Mouse (Mus musculus) gonadal fat pad, adult 2 months (tissue): ENCODE data around the gene Hoxb8. TPM values are rescaled to one million over a fixed set of nuclear protein-coding genes. Genes with fewer than 3 reads are reported as not detected.
A peak's percentile ranks its signal among the peaks of the same experiment; 100 is the strongest.

Source experiments
- DNase-seq: peaks from one replicate; pipeline ENCODE4 v3.0.0-alpha.2; 2012; ENCODE audit warnings: low read depth
- polyA plus RNA-seq: library from polyadenylated mRNA; depleted of rRNA; stranded (reverse); fragments of >200 nt; gene quantifications from 2 replicates; pipeline ENCODE4 v1.2.3, GENCODE M21; 2012

Gene Hoxb8
- polyA plus RNA-seq, 1 experiment: 137 TPM

DNA sequence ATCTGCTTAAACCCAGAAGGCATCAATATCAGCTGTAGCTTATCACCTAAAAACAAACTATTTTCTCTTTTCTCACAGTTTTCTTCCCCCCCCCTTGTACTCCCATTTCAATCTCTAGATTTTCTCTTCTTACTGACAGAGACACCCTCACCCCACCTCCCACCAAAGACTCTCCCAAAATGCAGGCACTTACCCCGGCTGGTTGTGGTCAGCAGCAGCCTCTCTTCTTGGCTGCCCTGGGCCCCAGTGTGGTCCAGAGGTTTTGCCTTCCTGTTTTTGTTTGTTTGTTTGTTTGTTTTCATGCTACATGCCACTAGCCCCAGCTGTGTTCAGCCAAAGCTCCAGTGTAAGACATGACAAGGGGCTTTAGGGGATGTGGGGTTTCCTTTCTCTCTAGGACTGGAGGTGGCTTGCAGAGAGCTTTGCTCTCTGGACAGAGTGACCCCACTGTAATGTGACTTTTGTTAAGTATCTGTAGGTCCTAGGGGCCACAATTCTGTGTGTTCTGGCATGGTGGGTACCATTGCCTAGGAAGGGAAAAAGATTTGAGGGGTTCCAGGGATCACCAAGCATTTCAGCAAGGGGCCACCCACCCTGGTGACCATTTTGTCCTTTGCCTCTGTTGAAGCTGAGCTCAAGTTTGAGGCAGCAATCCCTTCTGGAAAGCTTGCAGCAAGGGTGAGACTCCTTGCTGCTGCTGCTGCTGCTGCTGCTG, 13.5 kb upstream of the Hoxb8 start:
- DNase-seq: no peak

DNA sequence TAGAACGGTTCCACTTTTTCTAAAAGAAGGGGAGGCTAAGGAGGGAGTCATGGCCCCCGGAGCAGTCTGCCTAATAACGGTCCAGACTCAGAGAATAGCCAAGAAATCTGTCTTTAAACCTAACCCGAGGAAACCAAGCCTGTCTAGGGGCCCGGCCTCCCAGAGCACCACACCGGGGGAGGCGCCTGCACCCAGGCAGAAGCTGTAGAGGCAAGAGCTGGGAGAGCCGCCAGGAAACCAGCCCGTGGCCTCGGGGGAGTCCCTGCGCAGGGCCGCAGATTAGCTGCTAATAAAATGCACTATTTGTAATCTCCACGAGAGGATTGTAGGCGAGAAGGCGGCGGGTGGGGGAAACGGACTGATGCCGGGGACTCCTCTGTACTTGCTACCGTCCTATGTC, 11.8 kb upstream of the Hoxb8 start:
- DNase-seq: no peak

GRCm38 (mm10) chr11:96270996-96271540, 10.6 kb upstream of the Hoxb8 start, which contains the start of gene Hoxb9:
Gene Hoxb9 (plus strand): TSS chr11:96271457.
- DNase-seq: no peak

DNA sequence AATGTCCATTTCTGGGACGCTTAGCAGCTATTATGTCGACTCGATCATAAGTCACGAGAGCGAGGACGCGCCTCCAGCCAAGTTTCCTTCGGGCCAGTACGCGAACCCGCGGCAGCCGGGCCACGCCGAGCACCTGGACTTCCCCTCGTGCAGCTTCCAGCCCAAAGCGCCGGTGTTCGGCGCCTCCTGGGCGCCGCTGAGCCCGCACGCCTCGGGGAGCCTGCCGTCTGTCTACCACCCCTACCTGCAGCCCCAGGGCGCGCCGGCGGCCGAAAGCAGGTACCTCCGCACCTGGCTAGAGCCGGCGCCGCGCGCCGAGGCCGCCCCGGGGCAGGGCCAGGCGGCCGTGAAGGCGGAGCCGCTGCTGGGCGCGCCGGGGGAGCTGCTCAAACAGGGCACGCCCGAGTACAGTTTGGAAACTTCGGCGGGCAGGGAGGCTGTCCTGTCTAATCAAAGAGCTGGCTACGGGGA, 10.1 kb upstream of the Hoxb8 start:
- DNase-seq: no peak

GRCm38 (mm10) chr11:96272024-96272921, 9.4 kb upstream of the Hoxb8 start:
- no peak for DNase-seq

- no peak for DNase-seq
These were observed 7.3 kb upstream of the Hoxb8 start for GRCm38 (mm10) chr11:96274428-96274827.

DNA sequence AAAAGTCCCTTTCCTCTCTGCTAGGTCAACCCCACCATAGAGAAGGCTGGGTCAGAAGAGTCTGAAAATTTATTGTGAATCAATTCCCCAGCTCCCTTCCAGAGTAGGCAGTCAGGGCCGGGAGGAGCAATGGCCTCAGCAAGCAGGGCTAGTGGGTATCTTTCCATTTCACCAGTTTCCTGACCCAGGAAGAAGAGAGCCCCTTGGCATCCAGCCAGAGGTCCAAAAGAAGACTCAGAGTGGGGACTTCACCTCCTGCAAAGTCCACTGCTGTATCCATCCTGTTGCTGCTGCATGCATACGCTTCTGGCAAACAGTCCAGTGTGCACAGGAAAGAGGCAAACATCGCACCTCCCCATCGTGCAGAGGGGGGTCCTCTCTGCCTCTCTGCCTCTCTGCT, 5.8 kb upstream of the Hoxb8 start:
- DNase-seq: no peak

- DNase-seq: no peak
These were observed 4.3 kb upstream of the Hoxb8 start for GRCm38 (mm10) chr11:96277151-96278044.

- no peak for DNase-seq
These were observed 3.4 kb upstream of the Hoxb8 start for GRCm38 (mm10) chr11:96278324-96278723.

GRCm38 (mm10) chr11:96278773-96279172, 2.9 kb upstream of the Hoxb8 start:
- DNase-seq: peak; percentile 16

DNA sequence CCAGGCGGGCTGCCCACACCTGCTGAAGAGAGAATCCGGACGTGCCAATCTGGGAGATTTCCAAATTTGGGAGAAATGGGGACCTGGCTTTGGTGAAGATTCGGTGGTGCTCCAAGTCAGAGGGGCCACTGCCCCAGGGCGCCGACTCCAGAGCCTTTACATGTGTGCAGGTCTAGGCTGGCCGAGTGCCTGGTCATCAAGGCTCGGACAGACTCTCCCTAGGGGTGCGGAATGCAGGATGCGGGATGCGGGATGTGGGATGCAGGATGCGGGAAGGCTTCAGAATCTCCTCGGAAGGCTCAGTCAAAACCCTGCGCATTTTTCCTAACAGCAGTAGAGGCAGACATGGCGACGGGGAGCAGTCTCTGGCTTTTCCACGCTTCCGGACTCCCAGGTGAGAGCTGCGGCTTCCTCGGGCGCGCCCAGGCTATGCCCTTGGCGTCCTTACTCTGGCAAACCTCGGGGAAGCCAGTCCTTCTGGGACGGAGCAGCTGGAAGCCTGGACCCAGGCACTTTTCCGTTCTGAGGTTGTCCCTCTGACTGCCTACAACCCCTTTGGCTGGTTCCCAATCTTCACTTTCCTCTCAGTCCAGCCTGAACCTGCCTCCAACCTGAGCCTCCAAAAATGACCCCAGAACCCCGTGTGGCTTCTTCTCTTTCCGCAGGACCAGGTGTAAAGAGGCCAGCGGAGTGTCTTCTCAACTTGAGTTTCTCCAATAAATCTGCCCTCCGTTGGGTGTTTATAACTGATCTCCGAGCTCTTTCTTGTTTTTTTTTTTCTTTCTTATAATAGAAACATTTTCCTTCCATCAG, 2.1 kb upstream of the Hoxb8 start:
- no peak for DNase-seq

DNA sequence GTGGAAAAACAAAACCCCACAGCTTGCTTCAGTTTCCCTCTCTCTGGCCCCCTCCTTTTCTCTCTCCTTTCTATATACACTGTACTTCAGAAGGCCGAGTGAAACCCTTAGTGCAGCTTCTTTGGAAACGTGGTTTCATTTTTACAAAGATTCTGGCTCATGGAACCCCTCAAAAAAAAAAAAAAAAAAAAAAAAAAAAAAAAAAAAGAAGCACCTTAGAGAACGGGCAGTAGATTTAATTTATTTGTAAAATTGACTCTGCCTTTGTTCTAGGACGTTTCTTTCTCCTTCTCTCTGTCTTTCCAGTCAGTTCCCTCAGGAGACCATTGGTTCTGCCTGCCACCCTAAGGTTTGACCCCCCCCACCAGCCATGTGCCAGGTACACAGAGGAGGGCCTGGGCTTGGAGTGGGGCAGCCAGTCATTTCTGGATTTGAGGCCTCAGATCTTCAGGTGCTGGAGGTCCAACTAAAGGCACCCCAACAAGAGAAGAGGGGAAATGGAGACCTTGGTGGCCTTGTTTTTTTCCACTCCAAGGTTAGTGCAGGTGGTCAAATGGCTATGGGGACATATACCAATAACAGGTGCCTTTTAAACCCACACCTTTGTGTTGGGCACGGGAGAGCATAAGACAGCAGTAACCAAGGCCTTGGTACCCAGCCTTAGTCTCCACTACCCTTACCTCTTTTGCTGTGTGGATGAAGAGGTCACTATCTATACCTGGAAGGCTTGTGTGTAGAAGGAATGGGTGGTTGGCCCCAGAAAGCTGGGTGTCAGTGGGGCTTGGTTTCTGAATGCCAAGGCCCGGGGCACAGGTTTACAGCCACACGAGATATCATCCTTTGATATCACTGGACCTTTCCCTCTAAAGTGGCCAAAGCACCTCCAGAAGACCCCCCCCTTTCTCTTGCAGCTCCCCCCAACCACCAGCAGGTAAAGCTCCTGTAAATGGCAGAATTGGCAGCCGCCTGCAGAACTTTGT, 1.0 kb upstream of the Hoxb8 start:
- DNase-seq: no peak

DNA sequence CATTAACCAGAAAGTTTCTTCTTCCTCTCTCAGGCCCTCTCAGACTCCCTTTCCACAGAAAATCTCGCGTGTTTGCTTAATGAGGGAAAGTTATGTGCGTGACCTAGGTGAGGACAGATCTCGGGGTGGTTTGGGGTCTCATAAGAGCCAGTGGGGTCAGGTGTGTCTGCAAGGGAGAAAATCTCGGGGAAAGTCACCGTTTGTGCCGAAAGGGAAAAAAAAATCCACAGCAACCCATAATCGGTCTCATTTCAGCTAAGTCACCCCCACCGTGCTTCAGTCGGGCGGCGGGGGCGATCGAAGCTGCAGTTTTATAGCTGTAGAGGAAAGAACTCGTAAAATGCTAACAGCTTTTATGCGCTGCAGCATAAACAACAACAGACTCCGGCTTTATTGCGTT, 309 bp upstream of the Hoxb8 start:
- DNase-seq: no peak

GRCm38 (mm10) chr11:96282795-96283430, 1.2 kb downstream of the Hoxb8 start:
- no peak for DNase-seq

DNA sequence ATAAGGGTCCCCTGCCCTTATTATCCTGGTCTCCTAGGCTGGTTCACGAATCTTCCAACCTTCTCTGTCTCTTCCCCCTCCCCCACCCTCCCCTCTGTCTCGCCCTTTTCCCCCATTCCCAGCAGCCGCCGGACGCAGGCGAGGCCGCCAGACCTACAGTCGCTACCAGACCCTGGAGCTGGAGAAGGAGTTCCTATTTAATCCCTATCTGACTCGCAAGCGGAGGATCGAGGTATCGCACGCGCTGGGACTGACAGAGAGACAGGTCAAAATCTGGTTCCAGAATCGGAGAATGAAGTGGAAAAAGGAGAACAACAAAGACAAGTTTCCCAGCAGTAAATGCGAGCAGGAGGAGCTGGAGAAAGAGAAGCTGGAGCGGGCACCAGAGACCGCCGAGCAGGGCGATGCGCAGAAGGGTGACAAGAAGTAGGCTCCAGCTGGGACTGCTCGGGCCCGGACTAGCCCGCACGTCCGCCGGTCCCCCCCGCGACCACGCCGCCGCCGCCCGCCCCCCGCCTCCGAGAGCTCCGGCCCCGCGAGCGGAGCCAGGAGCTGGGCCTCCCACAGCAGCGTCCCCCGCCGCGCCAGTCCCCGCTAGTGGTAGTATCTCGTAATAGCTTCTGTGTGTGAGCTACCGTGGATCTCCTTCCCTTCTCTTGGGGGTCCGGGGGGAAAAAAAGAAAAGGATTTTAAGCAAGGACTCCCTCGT, 2.5 kb downstream of the Hoxb8 start:
- DNase-seq: no peak

GRCm38 (mm10) chr11:96284774-96285734, 3.3 kb downstream of the Hoxb8 start:
- DNase-seq: no peak
